Mouse (Mus musculus) ZHBTc4 (cell line): ENCODE data around the gene Eef1e1.
"Not testable (repeated sequence)": the region's sequence is repeated elsewhere in the genome, so short reads cannot be mapped to it uniquely, and the experiment has no call there.

Experiments
- DNase-seq: peaks from one replicate; pipeline ENCODE4 v3.0.0-alpha.2; 2011; ENCODE audit warnings: low read depth, low spot score

Eef1e1 gene

GRCm38 (mm10) chr13:38624292-38624902 lies 34.5 kb downstream of the Eef1e1 start:
- no peak for DNase-seq

GRCm38 (mm10) chr13:38623296-38623695 lies 35.6 kb downstream of the Eef1e1 start:
- DNase-seq: no peak

DNA sequence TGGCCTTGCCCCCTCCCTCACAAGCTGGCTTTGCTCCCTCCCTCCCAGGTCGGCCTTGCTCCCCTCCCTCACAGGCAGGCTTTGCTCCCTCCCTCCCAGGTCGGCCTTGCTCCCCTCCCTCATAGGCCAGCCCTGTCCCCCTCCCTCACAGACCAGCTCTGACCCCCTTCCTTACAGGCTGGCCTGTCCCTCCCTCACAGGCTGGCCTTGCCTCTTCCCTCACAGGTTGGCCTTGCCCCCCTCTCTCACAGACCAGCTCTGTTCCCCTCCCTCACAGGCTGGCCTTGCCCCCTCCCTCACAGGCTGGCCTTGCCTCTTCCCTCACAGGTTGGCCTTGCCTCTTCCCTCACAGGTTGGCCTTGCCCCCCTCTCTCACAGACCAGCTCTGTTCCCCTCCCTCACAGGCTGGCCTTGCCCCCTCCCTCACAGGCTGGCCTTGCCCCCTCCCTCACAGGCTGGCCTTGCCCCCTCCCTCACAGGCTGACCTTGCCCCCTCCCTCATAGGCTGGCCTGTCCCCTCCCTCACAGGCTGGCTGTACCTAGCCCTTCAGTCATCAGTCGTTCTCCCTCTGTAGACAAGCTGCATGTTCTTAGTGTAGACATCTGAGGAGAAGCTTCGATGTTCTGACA lies 40.7 kb downstream of the Eef1e1 start:
- DNase-seq: not testable (repeated sequence)

- DNase-seq: no peak
These were observed 42.0 kb downstream of the Eef1e1 start for GRCm38 (mm10) chr13:38616887-38617286.

DNA sequence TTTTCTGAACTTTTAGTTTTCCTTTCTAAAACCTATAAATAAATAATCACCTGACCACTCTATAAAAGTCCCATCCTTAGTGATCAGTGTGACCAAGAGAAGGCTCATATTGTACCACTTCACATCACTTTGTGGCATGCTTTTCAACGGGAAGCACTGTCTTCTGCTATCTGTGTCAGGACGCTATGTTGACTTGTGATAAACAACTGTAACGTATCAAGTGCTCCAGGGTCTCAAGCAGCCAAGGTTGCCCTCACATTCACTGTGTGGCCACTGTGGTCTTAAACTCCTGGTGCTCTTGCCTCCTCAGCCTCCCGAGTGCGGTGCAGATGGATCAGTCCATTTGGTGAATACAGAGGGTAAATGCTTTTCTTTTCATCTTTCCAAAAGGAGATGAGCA lies 43.2 kb downstream of the Eef1e1 start:
- no peak for DNase-seq

DNA sequence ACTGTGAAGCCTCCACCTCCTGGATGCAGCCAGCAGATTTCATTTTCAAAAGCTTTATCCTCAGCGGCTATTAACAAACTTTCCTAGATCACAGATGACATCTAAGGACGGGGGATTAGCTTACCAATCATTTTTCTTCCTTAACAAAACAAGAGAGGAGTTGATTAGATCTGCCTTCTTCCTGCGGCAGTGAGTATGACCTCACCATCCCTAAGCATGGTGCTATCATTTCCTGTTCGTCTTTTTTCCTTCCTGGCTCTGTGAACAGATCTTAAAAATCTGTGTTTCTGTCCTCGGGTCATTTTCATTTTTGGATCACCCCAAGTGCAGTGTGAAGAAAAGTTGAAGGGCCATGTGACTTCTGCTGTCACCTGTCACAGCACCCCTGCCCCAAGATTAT lies 44.6 kb downstream of the Eef1e1 start:
- no peak for DNase-seq

DNA sequence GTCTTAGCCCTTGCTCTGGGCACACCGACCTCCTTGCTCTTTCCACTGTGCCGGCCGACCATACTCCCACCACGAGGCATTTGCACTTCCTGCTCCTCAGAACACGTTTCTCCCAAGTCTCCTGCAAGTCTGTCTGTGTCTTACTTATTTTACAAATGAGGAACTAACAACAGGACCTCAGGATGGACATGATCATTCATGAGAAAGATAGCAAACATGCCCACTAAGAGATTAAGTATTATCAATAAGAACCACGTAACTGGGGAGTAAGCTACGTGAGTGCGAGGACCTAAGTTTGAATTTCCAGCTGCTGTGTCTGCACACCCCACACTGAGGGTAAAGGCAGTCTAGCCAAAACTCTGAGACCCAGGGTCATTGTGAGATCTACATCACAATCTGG lies 45.3 kb downstream of the Eef1e1 start:
- DNase-seq: no peak

- DNase-seq: no peak
These were observed 46.2 kb downstream of the Eef1e1 start for GRCm38 (mm10) chr13:38612608-38613007.

DNA sequence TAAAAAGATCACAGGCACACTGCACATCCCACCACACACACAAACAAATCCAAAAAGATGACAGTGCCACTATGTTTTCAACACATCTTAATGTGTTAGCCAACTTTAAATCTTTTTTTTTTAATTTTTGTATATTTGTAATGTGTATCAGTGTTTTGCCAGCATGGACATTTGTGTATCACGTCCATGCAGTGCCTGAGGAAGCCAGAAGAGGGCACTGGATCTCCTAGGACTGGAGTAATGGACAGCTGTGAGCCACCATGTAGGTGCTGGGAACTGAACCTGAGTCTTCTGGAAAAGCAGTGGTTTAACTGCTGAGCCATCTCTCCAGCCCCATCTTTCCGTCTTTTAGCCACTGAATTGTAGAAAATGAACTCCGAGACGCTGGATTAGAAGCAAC lies 46.7 kb downstream of the Eef1e1 start:
- peak; percentile 23 for DNase-seq

GRCm38 (mm10) chr13:38610336-38610735 lies 48.5 kb downstream of the Eef1e1 start:
- no peak for DNase-seq

GRCm38 (mm10) chr13:38607130-38607529 lies 51.7 kb downstream of the Eef1e1 start:
- no peak for DNase-seq

DNA sequence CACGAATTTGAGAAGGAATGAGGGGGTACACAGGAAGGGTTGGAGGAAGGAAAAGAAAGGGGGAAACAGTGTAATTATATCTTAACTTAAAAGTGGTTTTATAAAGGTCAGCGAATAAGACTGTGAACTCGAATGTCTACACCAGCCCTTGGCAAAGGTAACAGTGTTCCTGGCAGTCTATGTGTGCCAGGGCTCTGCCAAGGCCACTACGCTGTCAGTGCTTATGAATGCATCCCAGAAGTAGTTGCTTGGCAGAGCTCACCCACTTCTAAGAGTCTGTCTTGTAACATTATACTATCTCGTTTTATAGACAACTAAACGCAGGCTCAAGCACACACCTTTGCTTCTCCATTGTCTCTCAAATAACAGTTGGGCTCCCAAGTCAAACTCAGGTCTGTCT lies 53.5 kb downstream of the Eef1e1 start:
- no peak for DNase-seq

DNA sequence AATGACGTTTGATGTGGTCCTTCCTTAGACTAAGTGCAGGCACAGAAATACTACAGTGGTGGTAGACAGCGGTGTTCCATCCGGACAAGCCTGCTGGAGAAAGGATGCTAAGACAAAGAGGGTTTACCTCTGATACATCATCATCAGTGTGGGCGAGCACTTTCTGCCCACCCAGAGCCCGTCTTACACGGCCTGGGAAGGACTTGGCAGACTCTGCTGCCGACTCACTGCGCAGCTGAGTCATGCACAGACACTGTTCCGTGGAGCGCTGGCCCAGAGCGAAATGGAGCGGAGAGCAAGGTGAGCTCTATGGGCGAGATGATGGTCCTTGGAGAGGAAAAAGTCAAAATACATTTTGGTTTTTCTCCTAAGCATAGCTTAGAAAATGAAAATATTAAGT lies 55.9 kb downstream of the Eef1e1 start:
- DNase-seq: peak; percentile 13

DNA sequence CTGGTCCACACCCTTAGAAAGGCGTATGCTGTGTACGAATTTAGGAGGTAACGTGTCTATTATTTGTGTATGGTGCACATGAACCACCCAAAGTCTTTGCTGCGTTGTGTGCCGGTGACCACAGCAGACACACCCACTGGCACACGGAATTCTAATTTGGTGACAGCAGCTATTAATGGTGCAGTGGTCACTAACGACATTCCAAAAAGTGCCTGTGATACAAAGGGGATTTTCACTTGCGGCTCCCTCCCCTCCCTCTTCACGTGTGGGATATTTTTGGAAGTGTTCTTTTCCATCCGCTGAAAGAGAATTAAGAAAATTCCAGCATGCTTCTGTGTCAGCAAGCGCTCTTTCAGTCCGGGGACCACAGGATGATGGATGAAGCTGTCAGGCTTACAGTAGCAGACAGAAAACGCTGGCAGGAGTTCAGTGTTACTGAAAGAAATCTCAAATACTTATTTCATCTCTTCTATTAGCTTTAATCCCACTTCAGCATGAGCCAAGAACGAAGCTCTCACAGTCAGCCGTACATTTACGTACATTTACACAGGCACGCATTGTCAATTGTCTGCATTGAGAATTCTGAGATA lies 56.5 kb downstream of the Eef1e1 start:
- no peak for DNase-seq

- no peak for DNase-seq
These were observed 58.0 kb downstream of the Eef1e1 start for GRCm38 (mm10) chr13:38600811-38601210.

GRCm38 (mm10) chr13:38597076-38597475 lies 61.8 kb downstream of the Eef1e1 start:
- DNase-seq: no peak

DNA sequence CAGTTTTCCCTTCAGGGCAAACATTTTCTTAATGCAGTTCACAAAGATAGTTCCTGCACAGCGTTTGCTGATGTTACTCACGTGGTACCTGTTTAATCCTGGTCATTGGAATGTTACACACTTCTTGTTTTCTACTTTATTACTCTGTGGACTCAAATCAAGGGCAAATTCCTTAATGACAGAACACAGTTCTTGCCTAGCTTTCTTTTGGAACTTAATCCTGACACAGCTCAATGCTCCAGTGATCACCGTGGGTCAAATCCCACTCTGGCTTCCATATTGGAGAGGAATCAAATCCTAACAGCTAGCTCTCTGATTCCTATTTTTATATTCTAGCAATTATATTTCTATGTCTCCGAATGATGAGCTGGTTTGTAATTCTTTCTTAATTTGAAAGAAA lies 62.4 kb downstream of the Eef1e1 start:
- no peak for DNase-seq
